Mouse (Mus musculus) G1E (cell line): ENCODE measurements around the gene Cactin.

Experiments
- CTCF ChIP-seq: IDR thresholded peaks from 2 replicates; pipeline ENCODE4 v1.5.1; 2012; ENCODE audit warnings: low read depth, low read length, inconsistent platforms, mixed read lengths
- GATA1 ChIP-seq: IDR thresholded peaks from 2 replicates; pipeline ENCODE4 v1.6.1; 2012; ENCODE audit warnings: borderline replicate concordance, low read length, inconsistent platforms, mixed read lengths
- GATA2 ChIP-seq: IDR thresholded peaks from 2 replicates; pipeline ENCODE4 v1.6.1; 2012; ENCODE audit warnings: low read depth, low read length, inconsistent platforms, borderline replicate concordance
- POLR2AphosphoS5 ChIP-seq: IDR thresholded peaks from 2 replicates; pipeline ENCODE4 v1.6.1; 2012; ENCODE audit warnings: low read depth, low read length, inconsistent platforms; ENCODE audit not compliant: insufficient replicate concordance
- TAL1 ChIP-seq: conservative IDR thresholded peaks from 2 replicates; pipeline ENCODE4 v1.6.1; 2012; ENCODE audit warnings: low read depth, low read length, inconsistent platforms, mixed read lengths

DNA sequence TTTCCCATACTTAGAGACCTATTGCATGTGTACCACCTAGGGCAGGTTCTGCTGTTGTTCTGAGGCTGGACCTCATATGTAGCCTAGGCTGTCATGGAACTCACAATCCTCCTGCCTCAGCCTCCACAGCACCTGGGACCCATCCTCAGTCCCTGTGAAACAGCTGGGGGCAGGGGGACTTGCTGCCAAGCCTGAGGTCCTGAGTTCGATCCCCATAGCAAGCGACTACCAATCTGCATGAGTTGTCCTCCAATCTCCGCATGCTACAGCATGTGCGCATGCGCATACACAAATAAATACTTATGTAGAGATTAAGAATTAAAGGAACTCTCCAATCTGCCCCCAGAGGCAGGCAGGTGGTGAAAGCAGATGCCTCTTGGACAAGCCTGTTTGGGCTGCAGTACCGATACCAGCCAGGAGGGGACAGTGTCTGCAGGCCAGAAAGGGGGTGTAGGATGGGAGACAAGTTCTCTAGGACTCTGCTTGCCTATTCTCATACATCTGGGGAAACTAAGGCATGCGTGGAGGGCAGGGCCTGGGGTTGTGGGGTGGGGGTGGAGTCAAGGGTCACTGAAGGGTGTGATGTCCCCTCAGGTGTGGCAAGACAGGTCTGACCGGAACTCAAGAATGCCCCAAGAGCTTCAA lies 33.3 kb upstream of the Cactin start:
- TF ChIP-seq CTCF (peak; percentile 99), GATA1 (no peak), POLR2AphosphoS5 (no peak), TAL1 (no peak), GATA2 (no peak)
